Mouse (Mus musculus): ENCODE results near the gene Zfand3. TPM values are rescaled to one million over a fixed set of nuclear protein-coding genes. Genes with fewer than 3 reads are reported as not detected.

Zfand3 gene
- polyA plus RNA-seq, 1 experiment from 2014 or later, result 64.2 TPM

GRCm38 (mm10) chr17:30061100-30061837, 56.7 kb downstream of the Zfand3 start:
- H3K4me3 ChIP-seq, result no peak overlapping the region
- H3K4me1 ChIP-seq, result peaks cover 34% of the 10 kb centered on the region
- H3K27me3 ChIP-seq, result no peaks in the 10 kb centered on the region
- no peak overlapping the region for H3K9ac ChIP-seq (replicated peaks)
- H3K36me3 ChIP-seq, result no peaks in the 10 kb centered on the region
- H3K4me2 ChIP-seq (replicated peaks), result no peak overlapping the region
- H3K9me3 ChIP-seq, result no peaks in the 10 kb centered on the region
- no peak overlapping the region for H3K27ac ChIP-seq (replicated peaks)
- ATAC-seq (replicated peaks), result no peak
- WGBS, result 92% methylated on average over 8 of the region's 8 CpGs

- Histone ChIP-seq H3K9me3 (no peaks in the 10 kb centered on the region), H3K4me1 (peaks cover 25% of the 10 kb centered on the region), H3K9ac (replicated peaks) (no peak overlapping the region), H3K27me3 (no peaks in the 10 kb centered on the region), H3K4me2 (replicated peaks) (no peak overlapping the region), H3K36me3 (no peaks in the 10 kb centered on the region), H3K4me3 (no peak overlapping the region), H3K27ac (replicated peaks) (no peak overlapping the region)
- WGBS, result 12% methylated on average over 3 of the region's 3 CpGs
- ATAC-seq (replicated peaks), result no peak
These were observed 59.3 kb downstream of the Zfand3 start for GRCm38 (mm10) chr17:30063849-30064248.

DNA sequence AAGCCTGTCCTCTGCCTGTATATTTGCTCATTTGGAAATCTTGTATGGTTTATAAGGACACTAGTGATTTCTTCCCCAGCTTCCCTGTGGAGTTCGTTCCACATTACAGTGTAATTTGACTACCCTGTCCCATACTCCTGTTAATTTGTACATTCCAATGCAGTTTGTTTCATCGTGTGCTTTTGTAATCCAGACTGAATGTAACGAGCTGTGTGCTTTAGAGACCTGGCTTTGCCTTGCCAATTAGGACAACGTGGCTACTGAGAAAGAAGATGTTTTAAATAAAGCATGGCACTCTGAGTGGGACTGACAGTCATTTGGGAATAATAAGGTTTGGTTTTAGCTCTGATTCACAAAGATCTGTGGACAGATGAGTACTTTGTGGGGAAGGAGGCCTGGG, 60.2 kb downstream of the Zfand3 start:
- WGBS, result 5% methylated on average over 4 of the region's 4 CpGs
- Histone ChIP-seq H3K4me2 (replicated peaks) (no peak overlapping the region), H3K4me3 (no peak overlapping the region), H3K36me3 (no peaks in the 10 kb centered on the region), H3K27ac (replicated peaks) (0 out of 2 replicates have a peak overlapping the region, but pooled peaks have one; percentile 23), H3K27me3 (no peaks in the 10 kb centered on the region), H3K4me1 (peaks cover 25% of the 10 kb centered on the region), H3K9me3 (no peaks in the 10 kb centered on the region), H3K9ac (replicated peaks) (no peak overlapping the region)
- no peak for ATAC-seq (replicated peaks)

DNA sequence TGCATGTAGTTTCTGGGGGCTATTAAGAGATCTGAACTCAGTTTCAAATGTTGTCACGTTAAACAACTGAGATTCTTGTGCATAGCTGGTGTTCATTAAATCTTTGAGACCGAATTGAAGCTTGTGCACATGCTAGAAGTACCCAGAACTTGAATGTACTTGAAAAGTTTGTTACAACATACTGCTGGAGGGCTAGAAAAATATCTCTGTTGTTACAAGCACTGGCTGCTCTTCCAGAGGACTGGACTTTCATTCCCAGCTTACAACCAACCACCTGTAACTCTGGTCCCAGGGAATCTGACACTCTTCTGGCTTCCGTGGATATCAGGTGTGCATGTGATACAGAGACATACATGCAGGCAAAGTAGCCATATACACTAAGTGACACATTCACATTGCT, 65.2 kb downstream of the Zfand3 start:
- Histone ChIP-seq H3K9ac (replicated peaks) (no peak overlapping the region), H3K4me2 (replicated peaks) (no peak overlapping the region)

DNA sequence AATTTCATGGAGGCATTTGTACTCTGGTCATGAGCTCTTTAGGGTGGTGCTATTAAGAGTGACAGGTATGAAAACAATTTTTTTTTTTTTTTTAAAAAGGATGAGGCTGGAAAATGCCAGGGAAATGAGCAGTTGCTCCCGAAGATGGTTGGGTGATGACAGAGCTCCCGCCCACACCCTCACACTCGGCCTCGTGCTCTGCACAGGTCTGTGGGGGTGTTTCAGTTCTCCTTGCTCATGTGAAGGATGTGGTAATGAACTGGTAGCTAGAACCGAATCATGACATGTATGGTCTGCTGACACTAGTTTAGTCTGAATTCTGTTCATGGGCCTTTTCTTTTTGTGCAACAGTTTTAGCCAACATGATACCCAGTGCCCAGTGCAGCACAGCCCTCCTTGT, 66.1 kb downstream of the Zfand3 start:
- 80% methylated on average over 5 of the region's 5 CpGs for WGBS
- peaks cover 7% of the 10 kb centered on the region; the same call in 1 of the 2 replicates for H3K4me1 ChIP-seq

More for the DNA sequence above, 65.2 kb downstream of the Zfand3 start:
- Histone ChIP-seq H3K4me1 (peaks cover 10% of the 10 kb centered on the region), H3K9me3 (no peaks in the 10 kb centered on the region), H3K4me3 (no peak overlapping the region), H3K27me3 (no peaks in the 10 kb centered on the region), H3K36me3 (no peaks in the 10 kb centered on the region), H3K27ac (replicated peaks) (no peak overlapping the region)
- WGBS, result 88% methylated on average over 3 of the region's 3 CpGs
- no peak for ATAC-seq (replicated peaks)

DNA sequence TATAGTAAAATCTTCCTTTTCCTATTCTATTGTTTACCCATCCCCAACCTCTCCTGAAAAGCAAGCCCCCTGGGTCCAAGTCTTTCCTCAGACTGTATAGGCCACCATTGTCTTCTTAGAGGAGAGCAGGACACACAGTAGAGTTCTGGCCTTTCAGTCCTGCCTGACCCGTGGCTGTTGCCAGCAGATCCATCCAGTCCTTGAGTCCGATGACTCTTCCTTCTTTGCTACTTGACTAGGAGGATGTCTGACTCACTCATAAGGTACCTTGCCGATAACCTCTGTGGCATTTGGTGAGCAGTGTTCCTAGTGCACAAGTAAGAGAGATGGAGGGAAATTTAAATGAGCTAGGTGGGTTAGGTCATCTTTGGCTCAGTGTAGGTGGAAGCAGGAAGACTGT, 68.1 kb downstream of the Zfand3 start:
- H3K4me2 ChIP-seq (replicated peaks), result no peak overlapping the region
- no peaks in the 10 kb centered on the region for H3K27me3 ChIP-seq
- H3K4me1 ChIP-seq, result peaks cover 5% of the 10 kb centered on the region
- no peak overlapping the region for H3K4me3 ChIP-seq
- H3K9ac ChIP-seq (replicated peaks), result no peak overlapping the region
- H3K36me3 ChIP-seq, result no peaks in the 10 kb centered on the region
- ATAC-seq (replicated peaks), result no peak
- WGBS, result 81% methylated on average over 3 of the region's 3 CpGs
- no peaks in the 10 kb centered on the region for H3K9me3 ChIP-seq
- no peak overlapping the region for H3K27ac ChIP-seq (replicated peaks)

More for the DNA sequence above, 66.1 kb downstream of the Zfand3 start:
- Histone ChIP-seq H3K9ac (replicated peaks) (no peak overlapping the region), H3K4me2 (replicated peaks) (no peak overlapping the region), H3K27ac (replicated peaks) (no peak overlapping the region), H3K36me3 (no peaks in the 10 kb centered on the region), H3K27me3 (no peaks in the 10 kb centered on the region), H3K4me3 (no peak overlapping the region), H3K9me3 (no peaks in the 10 kb centered on the region)
- no peak for ATAC-seq (replicated peaks)

DNA sequence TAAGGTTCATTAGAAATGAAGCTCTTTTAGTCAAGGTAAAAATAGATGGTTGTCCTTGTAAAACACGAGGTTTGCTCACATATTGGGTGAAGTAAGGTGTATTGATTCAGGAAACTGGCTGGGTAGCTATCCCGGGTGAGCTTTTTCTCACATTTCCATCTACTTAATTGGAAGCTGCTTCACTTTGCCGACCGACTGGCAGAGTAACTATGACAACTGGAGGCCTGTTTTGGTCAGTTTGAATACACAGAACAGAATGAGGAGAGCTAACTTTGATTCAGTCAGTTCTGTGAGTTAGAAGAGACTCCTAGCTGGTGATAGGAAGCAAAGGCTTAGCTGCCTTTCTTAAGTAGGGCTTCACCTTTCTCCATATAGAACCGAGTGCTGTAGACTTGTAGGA, 71.4 kb downstream of the Zfand3 start:
- Histone ChIP-seq H3K36me3 (no peaks in the 10 kb centered on the region), H3K4me3 (no peak overlapping the region), H3K4me1 (peaks cover 8% of the 10 kb centered on the region), H3K27me3 (no peaks in the 10 kb centered on the region), H3K9ac (replicated peaks) (no peak overlapping the region), H3K27ac (replicated peaks) (peak overlapping the region; percentile 19; the same call in 1 of the 2 replicates), H3K9me3 (no peaks in the 10 kb centered on the region), H3K4me2 (replicated peaks) (no peak overlapping the region)
- no peak for ATAC-seq (replicated peaks)
- 25% methylated on average over 5 of the region's 5 CpGs for WGBS

DNA sequence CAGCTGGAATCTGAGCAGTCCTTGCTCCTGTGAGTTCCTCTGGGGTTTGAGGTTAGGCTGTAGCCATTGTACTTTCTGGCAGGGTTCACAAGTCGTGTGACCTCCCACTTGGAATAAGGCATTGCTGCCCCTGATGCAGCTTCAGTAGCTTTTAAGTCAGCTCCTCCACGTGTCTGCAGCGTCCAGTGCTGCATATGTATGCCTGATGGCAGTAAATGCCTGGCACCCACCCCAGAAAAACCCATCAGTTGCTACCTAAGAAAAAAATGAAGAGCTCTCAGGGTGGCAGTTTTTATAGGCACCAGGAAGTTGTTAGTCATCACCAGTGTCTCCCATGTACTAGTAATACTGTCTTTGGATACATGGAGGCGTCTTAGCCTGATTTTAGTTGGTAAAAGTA, 79.5 kb downstream of the Zfand3 start:
- Histone ChIP-seq H3K4me1 (peaks cover 17% of the 10 kb centered on the region), H3K4me3 (no peak overlapping the region), H3K36me3 (no peaks in the 10 kb centered on the region), H3K9ac (replicated peaks) (no peak overlapping the region), H3K9me3 (no peaks in the 10 kb centered on the region), H3K27ac (replicated peaks) (no peak overlapping the region), H3K4me2 (replicated peaks) (no peak overlapping the region), H3K27me3 (no peaks in the 10 kb centered on the region)
- ATAC-seq (replicated peaks), result no peak
- WGBS, result 76% methylated on average over 4 of the region's 4 CpGs

DNA sequence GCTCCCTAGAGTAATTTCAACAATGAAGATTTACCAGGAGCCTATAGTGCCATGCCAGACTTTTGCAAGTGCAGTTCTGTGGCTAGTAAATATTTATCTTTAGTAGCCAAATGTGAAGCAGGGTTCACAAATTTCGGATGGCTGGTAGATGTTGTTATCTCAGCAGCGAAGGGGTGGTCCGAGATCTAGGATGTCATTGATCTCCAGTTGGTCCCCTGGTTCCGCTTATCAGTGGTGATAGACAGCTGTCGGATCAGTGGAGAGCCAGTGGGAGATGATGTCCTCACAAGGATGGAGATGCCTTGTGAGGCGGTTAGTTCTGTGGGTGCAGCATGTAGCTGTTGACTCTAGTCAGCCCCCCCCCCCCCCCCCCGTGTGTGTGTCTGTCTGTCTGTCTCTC, 82.2 kb downstream of the Zfand3 start:
- ATAC-seq (replicated peaks), result no peak
- H3K9me3 ChIP-seq, result no peaks in the 10 kb centered on the region
- no peaks in the 10 kb centered on the region for H3K36me3 ChIP-seq
- H3K27ac ChIP-seq (replicated peaks), result no peak overlapping the region
- H3K4me3 ChIP-seq, result no peak overlapping the region
- 96% methylated on average over 7 of the region's 7 CpGs for WGBS
- H3K27me3 ChIP-seq, result no peaks in the 10 kb centered on the region
- H3K4me1 ChIP-seq, result peaks cover 15% of the 10 kb centered on the region
- H3K4me2 ChIP-seq (replicated peaks), result no peak overlapping the region
- no peak overlapping the region for H3K9ac ChIP-seq (replicated peaks)

GRCm38 (mm10) chr17:30088431-30088830, 83.9 kb downstream of the Zfand3 start:
- Histone ChIP-seq H3K27ac (replicated peaks) (no peak overlapping the region), H3K9ac (replicated peaks) (no peak overlapping the region), H3K9me3 (no peaks in the 10 kb centered on the region), H3K4me2 (replicated peaks) (no peak overlapping the region), H3K4me3 (no peak overlapping the region), H3K27me3 (no peaks in the 10 kb centered on the region), H3K36me3 (no peaks in the 10 kb centered on the region), H3K4me1 (peaks cover 15% of the 10 kb centered on the region)
- WGBS, result 93% methylated on average over 3 of the region's 3 CpGs
- no peak for ATAC-seq (replicated peaks)

- H3K9me3 ChIP-seq, result no peaks in the 10 kb centered on the region
- 77% methylated on average over 3 of the region's 3 CpGs for WGBS
- no peak for ATAC-seq (replicated peaks)
These were observed 85.9 kb downstream of the Zfand3 start for GRCm38 (mm10) chr17:30090416-30090815.

DNA sequence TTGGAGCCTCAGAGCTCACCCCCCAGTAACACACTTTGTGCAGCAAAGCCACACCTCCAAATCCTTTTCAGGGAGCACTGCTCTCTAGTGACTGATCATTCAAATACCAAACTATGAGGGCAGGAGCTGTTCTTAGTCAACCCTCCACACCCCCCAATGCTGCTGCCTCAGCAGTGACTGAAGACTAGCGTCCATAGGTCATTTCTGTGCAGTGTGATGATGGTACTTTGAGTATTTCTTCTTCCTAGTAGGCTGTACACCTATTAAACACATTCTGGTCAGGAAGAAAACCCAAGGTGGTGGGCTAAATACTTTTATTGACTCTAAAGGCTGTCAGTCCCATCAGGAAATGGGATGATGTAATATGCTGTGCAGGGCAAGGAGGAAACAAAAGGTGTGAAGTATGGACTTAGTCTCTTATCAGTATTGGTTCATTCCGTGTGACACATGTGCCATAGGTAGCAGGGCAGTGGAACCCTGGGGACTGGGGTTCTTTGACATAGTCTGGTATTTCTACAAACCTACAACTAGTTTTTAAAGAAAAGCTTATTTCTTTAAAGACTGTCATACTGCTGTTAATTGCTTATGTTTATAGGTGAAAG, 88.7 kb downstream of the Zfand3 start:
- Histone ChIP-seq H3K4me1 (peaks cover 7% of the 10 kb centered on the region; the same call in 1 of the 2 replicates), H3K27ac (replicated peaks) (no peak overlapping the region), H3K9me3 (0 out of 2 replicates have a peak, but pooled peaks cover 5% of the 10 kb centered on the region), H3K9ac (replicated peaks) (no peak overlapping the region), H3K4me2 (replicated peaks) (no peak overlapping the region), H3K4me3 (no peak overlapping the region), H3K36me3 (0 out of 2 replicates have a peak, but pooled peaks cover 6% of the 10 kb centered on the region), H3K27me3 (no peaks in the 10 kb centered on the region)
- no peak for ATAC-seq (replicated peaks)
- 92% methylated on average over 2 of the region's 2 CpGs for WGBS

More at GRCm38 (mm10) chr17:30090416-30090815, 85.9 kb downstream of the Zfand3 start:
- H3K27me3 ChIP-seq, result no peaks in the 10 kb centered on the region
- H3K4me3 ChIP-seq, result no peak overlapping the region
- H3K4me1 ChIP-seq, result peaks cover 9% of the 10 kb centered on the region; the same call in 1 of the 2 replicates
- 0 out of 2 replicates have a peak, but pooled peaks cover 3% of the 10 kb centered on the region for H3K36me3 ChIP-seq
- no peak overlapping the region for H3K9ac ChIP-seq (replicated peaks)
- H3K27ac ChIP-seq (replicated peaks), result no peak overlapping the region
- no peak overlapping the region for H3K4me2 ChIP-seq (replicated peaks)

All from forebrain, embryonic 15.5 days (tissue).